Mouse (Mus musculus) limb, embryonic 14.5 days (tissue): ENCODE measurements around the gene Daam2. TPM values are rescaled to one million over a fixed set of nuclear protein-coding genes. Genes with fewer than 3 reads are reported as not detected.

Experiments
- ATAC-seq: fragments of 200-750 bp; cut with Nextera tagmentation; 2 replicates; pipeline ENCODE4 v1.8.0; 2017; ENCODE audit warnings: low read depth, moderate number of reproducible peaks, moderate TSS enrichment; ENCODE audit not compliant: low FRiP score
- DNase-seq: peaks from one replicate; pipeline ENCODE4 v3.0.0-alpha.2; 2015; ENCODE audit warnings: low spot score
- H3K27ac ChIP-seq: fragments of 300-500 bp; sonication (generic); replicated peaks from 2 replicates; pipeline ENCODE4 v1.5.1; 2014; ENCODE audit warnings: low read depth, mild to moderate bottlenecking, low read length, moderate library complexity, mixed read lengths
- H3K27me3 ChIP-seq: fragments of 300-500 bp; sonication (generic); 2 replicates; pipeline ENCODE4 v1.6.1; 2014; ENCODE audit warnings: low read length, mixed read lengths; ENCODE audit not compliant: control insufficient read depth, insufficient read depth
- H3K36me3 ChIP-seq: fragments of 300-500 bp; sonication (generic); 2 replicates; pipeline ENCODE4 v1.6.1; 2014; ENCODE audit warnings: mild to moderate bottlenecking, low read length, moderate library complexity, mixed read lengths; ENCODE audit not compliant: control insufficient read depth, insufficient read depth
- H3K4me1 ChIP-seq: fragments of 300-500 bp; sonication (generic); 2 replicates; pipeline ENCODE4 v1.6.1; 2014; ENCODE audit warnings: antibody characterized with exemption, low read length, mixed read lengths; ENCODE audit not compliant: control insufficient read depth, insufficient read depth
- H3K4me2 ChIP-seq: fragments of 300-500 bp; sonication (generic); replicated peaks from 2 replicates; pipeline ENCODE4 v1.6.1; 2014; ENCODE audit warnings: low read depth, mild to moderate bottlenecking, low read length, moderate library complexity; ENCODE audit not compliant: severe bottlenecking
- H3K4me3 ChIP-seq: fragments of 300-500 bp; sonication (generic); replicated peaks from 2 replicates; pipeline ENCODE4 v1.5.1; 2014; ENCODE audit warnings: low read length
- H3K9ac ChIP-seq: fragments of 300-500 bp; sonication (generic); 2 replicates; pipeline ENCODE4 v1.6.1; 2014; ENCODE audit warnings: mild to moderate bottlenecking, low read depth, low read length, moderate library complexity; ENCODE audit not compliant: severe bottlenecking
- H3K9me3 ChIP-seq: fragments of 300-500 bp; sonication (generic); 2 replicates; pipeline ENCODE4 v1.6.1; 2016; ENCODE audit warnings: low read length; ENCODE audit not compliant: control insufficient read depth
- POLR2A ChIP-seq: fragments of 200-500 bp; IDR thresholded peaks from 2 replicates; pipeline ENCODE4 v1.8.0; 2012; ENCODE audit warnings: inconsistent platforms, mild to moderate bottlenecking, moderate library complexity, borderline replicate concordance; ENCODE audit not compliant: insufficient read depth, insufficient read length; ENCODE audit errors: extremely low read depth
- WGBS: fragments of 180-500 bp; shearing (Covaris S2); extraction: QIAGEN DNeasy Blood & Tissue Kit; methylation state at CpG from one replicate; pipeline ENCODE4 v1.1.7; 2014; 5-methylcytosine and 5-hydroxymethylcytosine counted together
- polyA plus RNA-seq, 2 experiments: library from polyadenylated mRNA; depleted of rRNA in 1 of 2; stranded (reverse) in 1 of 2; unstranded in 1 of 2; fragments of >200 nt; fragmentation: Nextera tagmentation in 1 of 2; extraction: Ambion mirVana in 1 of 2; gene quantifications; 2 replicates each; pipeline versions ENCODE4 v1.2.1 to v1.2.3; 2012 to 2014

Gene Daam2
- polyA plus RNA-seq, 2 experiments: 8.7 to 30.0 TPM

GRCm38 (mm10) chr17:49509431-49509830, 54.7 kb downstream of the Daam2 start:
- H3K27me3 ChIP-seq: no peaks in the 10 kb centered on the region
- ATAC-seq: no peak
- no peaks in the 10 kb centered on the region for H3K4me1 ChIP-seq
- WGBS: 95% methylated on average over 16 of the region's 16 CpGs
- H3K27ac ChIP-seq: no peak overlapping the region
- H3K9ac ChIP-seq: no peak overlapping the region
- no peak for TF ChIP-seq POLR2A
- DNase-seq: no peak
- 0 out of 2 replicates have a peak, but pooled peaks cover 4% of the 10 kb centered on the region for H3K9me3 ChIP-seq
- no peak overlapping the region for H3K4me2 ChIP-seq
- no peaks in the 10 kb centered on the region for H3K36me3 ChIP-seq
- no peak overlapping the region for H3K4me3 ChIP-seq

GRCm38 (mm10) chr17:49503246-49503900, 60.8 kb downstream of the Daam2 start:
- no peak for ATAC-seq

GRCm38 (mm10) chr17:49500234-49500633, 63.9 kb downstream of the Daam2 start:
- no peak for DNase-seq
- Histone ChIP-seq H3K4me1 (no peaks in the 10 kb centered on the region), H3K9me3 (no peaks in the 10 kb centered on the region), H3K9ac (no peak overlapping the region), H3K4me2 (no peak overlapping the region), H3K4me3 (no peak overlapping the region), H3K27me3 (no peaks in the 10 kb centered on the region), H3K27ac (no peak overlapping the region), H3K36me3 (peaks cover 10% of the 10 kb centered on the region)
- 83% methylated on average over 2 of the region's 2 CpGs for WGBS
- no peak for ATAC-seq
- no peak for TF ChIP-seq POLR2A

More at GRCm38 (mm10) chr17:49503246-49503900, 60.8 kb downstream of the Daam2 start:
- Histone ChIP-seq H3K36me3 (no peaks in the 10 kb centered on the region; the same call in 1 of the 2 replicates), H3K4me2 (no peak overlapping the region), H3K4me3 (no peak overlapping the region), H3K27ac (no peak overlapping the region), H3K9me3 (no peaks in the 10 kb centered on the region), H3K9ac (no peak overlapping the region), H3K4me1 (no peaks in the 10 kb centered on the region), H3K27me3 (no peaks in the 10 kb centered on the region)
- no peak for TF ChIP-seq POLR2A
- WGBS: 79% methylated on average over 6 of the region's 6 CpGs
- no peak for DNase-seq

GRCm38 (mm10) chr17:49499635-49500034, 64.5 kb downstream of the Daam2 start:
- ATAC-seq (no peak), DNase-seq (no peak)
- H3K4me2 ChIP-seq: no peak overlapping the region
- no peak overlapping the region for H3K27ac ChIP-seq
- no peak overlapping the region for H3K4me3 ChIP-seq
- TF ChIP-seq POLR2A: no peak
- H3K4me1 ChIP-seq: no peaks in the 10 kb centered on the region
- H3K27me3 ChIP-seq: no peaks in the 10 kb centered on the region
- WGBS: 83% methylated on average over 2 of the region's 2 CpGs
- H3K36me3 ChIP-seq: peaks cover 16% of the 10 kb centered on the region
- no peaks in the 10 kb centered on the region for H3K9me3 ChIP-seq
- H3K9ac ChIP-seq: no peak overlapping the region

- no peak overlapping the region for H3K27ac ChIP-seq
- no peak overlapping the region for H3K4me2 ChIP-seq
- peaks cover 30% of the 10 kb centered on the region for H3K36me3 ChIP-seq
- ATAC-seq (no peak), DNase-seq (no peak)
- H3K9me3 ChIP-seq: no peaks in the 10 kb centered on the region
- no peak overlapping the region for H3K4me3 ChIP-seq
- no peaks in the 10 kb centered on the region for H3K4me1 ChIP-seq
- no peak for TF ChIP-seq POLR2A
- H3K27me3 ChIP-seq: no peaks in the 10 kb centered on the region
- 63% methylated on average over 3 of the region's 3 CpGs for WGBS
- no peak overlapping the region for H3K9ac ChIP-seq
Observed at GRCm38 (mm10) chr17:49498169-49498568, 66.0 kb downstream of the Daam2 start.
